Mouse (Mus musculus) heart, postnatal 0 days (tissue): ENCODE measurements around the gene Syce3.

Experiments used
- CTCF ChIP-seq: IDR thresholded peaks from 2 replicates; pipeline ENCODE4 v1.5.1; 2016; ENCODE audit warnings: antibody characterized with exemption, control low read depth, low read depth
- EP300 ChIP-seq: IDR thresholded peaks from 2 replicates; pipeline ENCODE4 v1.6.1; 2016; ENCODE audit warnings: antibody characterized with exemption, low read depth

DNA sequence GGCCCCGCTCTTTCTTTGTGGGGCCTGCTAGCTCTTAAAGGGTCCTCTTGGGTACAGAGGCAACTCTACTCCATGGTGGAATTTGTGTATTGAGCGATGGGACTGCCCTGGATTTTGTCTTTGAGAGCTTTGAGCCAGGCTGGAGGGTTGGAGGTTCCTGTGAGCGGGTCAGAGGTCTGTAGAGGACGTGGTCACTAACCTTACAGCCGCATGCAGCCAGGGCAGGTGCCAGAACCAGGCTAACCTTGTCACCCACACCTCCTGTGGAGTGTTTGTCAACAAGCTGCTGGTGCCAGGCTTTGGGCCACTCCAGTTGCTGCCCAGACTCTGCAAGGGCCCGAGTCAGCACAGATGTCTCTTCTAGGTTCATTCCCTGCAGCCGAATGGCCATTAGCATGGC is 34.3 kb downstream of the Syce3 start:
- no peak for TF ChIP-seq CTCF
- no peak for TF ChIP-seq EP300
